Mouse (Mus musculus) limb, embryonic 14.5 days (tissue): ENCODE data around the gene Ins2. TPM values are rescaled to one million over a fixed set of nuclear protein-coding genes. Genes with fewer than 3 reads are reported as not detected.
A peak's percentile ranks its signal among the peaks of the same experiment; 100 is the strongest.

Experiments
- ATAC-seq: fragments of 200-750 bp; cut with Nextera tagmentation; 2 replicates; pipeline ENCODE4 v1.8.0; 2017; ENCODE audit warnings: low read depth, moderate number of reproducible peaks, moderate TSS enrichment; ENCODE audit not compliant: low FRiP score
- DNase-seq: peaks from one replicate; pipeline ENCODE4 v3.0.0-alpha.2; 2015; ENCODE audit warnings: low spot score
- H3K27ac ChIP-seq: fragments of 300-500 bp; sonication (generic); replicated peaks from 2 replicates; pipeline ENCODE4 v1.5.1; 2014; ENCODE audit warnings: low read depth, mild to moderate bottlenecking, low read length, moderate library complexity, mixed read lengths
- H3K27me3 ChIP-seq: fragments of 300-500 bp; sonication (generic); 2 replicates; pipeline ENCODE4 v1.6.1; 2014; ENCODE audit warnings: low read length, mixed read lengths; ENCODE audit not compliant: control insufficient read depth, insufficient read depth
- H3K36me3 ChIP-seq: fragments of 300-500 bp; sonication (generic); 2 replicates; pipeline ENCODE4 v1.6.1; 2014; ENCODE audit warnings: mild to moderate bottlenecking, low read length, moderate library complexity, mixed read lengths; ENCODE audit not compliant: control insufficient read depth, insufficient read depth
- H3K4me1 ChIP-seq: fragments of 300-500 bp; sonication (generic); 2 replicates; pipeline ENCODE4 v1.6.1; 2014; ENCODE audit warnings: antibody characterized with exemption, low read length, mixed read lengths; ENCODE audit not compliant: control insufficient read depth, insufficient read depth
- H3K4me2 ChIP-seq: fragments of 300-500 bp; sonication (generic); replicated peaks from 2 replicates; pipeline ENCODE4 v1.6.1; 2014; ENCODE audit warnings: low read depth, mild to moderate bottlenecking, low read length, moderate library complexity; ENCODE audit not compliant: severe bottlenecking
- H3K4me3 ChIP-seq: fragments of 300-500 bp; sonication (generic); replicated peaks from 2 replicates; pipeline ENCODE4 v1.5.1; 2014; ENCODE audit warnings: low read length
- H3K9ac ChIP-seq: fragments of 300-500 bp; sonication (generic); 2 replicates; pipeline ENCODE4 v1.6.1; 2014; ENCODE audit warnings: mild to moderate bottlenecking, low read depth, low read length, moderate library complexity; ENCODE audit not compliant: severe bottlenecking
- H3K9me3 ChIP-seq: fragments of 300-500 bp; sonication (generic); 2 replicates; pipeline ENCODE4 v1.6.1; 2016; ENCODE audit warnings: low read length; ENCODE audit not compliant: control insufficient read depth
- POLR2A ChIP-seq: fragments of 200-500 bp; IDR thresholded peaks from 2 replicates; pipeline ENCODE4 v1.8.0; 2012; ENCODE audit warnings: inconsistent platforms, mild to moderate bottlenecking, moderate library complexity, borderline replicate concordance; ENCODE audit not compliant: insufficient read depth, insufficient read length; ENCODE audit errors: extremely low read depth
- WGBS: fragments of 180-500 bp; shearing (Covaris S2); extraction: QIAGEN DNeasy Blood & Tissue Kit; methylation state at CpG from one replicate; pipeline ENCODE4 v1.1.7; 2014; 5-methylcytosine and 5-hydroxymethylcytosine counted together
- polyA plus RNA-seq, 2 experiments: library from polyadenylated mRNA; depleted of rRNA in 1 of 2; stranded (reverse) in 1 of 2; unstranded in 1 of 2; fragments of >200 nt; fragmentation: Nextera tagmentation in 1 of 2; extraction: Ambion mirVana in 1 of 2; gene quantifications; 2 replicates each; pipeline versions ENCODE4 v1.2.1 to v1.2.3; 2012 to 2014

The Ins2 gene
- polyA plus RNA-seq, 2 experiments, result not detected

DNA sequence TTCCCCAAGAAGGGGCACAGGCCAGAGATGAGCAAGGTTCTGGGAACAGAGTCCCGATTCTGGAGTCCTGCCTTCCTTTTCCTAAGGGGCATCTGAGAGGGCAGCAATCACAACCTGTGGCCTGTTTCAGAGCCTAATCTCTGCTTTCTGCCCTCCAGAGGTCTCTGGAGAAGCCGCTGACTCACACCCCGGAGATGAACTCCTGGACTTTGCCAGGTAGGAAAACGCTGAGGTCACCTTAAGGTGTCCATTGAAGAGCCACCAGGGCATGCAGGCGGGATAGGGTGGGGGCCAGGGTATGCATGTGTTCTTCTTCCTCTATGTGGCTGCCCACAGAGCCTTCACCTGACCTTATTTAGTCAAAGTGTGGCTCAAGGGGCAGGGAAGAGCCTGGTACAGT, 77.8 kb downstream of the Ins2 start:
- no peak overlapping the region for H3K27ac ChIP-seq
- no peak for DNase-seq
- H3K27me3 ChIP-seq, result peaks cover 44% of the 10 kb centered on the region

DNA sequence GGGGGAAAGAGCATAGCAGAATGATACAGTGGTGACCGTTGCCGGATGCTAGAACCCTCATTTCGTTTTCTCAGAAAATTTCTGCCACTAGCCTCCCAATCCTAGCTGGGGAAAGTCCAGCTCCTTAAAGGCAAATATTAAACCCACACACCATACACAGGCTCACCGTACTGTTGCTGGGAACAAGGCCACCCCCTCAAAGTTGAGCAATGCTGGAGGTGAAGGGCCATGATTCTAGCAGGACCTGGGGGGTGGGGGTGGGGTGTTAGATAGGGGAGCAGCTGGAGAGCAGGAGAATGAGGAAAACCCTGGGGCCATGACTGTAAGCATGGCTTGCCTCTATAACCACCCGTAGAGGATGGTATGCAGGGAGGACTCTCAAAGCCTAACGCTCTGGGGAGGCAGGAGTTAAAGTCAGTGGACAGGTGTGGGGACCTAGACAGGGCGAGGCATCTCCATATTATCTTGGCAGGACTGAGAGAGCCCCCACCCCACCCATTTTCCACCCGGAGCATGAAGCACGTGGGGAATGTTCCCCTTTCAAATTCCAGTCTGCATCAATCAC, 78.6 kb downstream of the Ins2 start:
- Histone ChIP-seq H3K9me3 (peaks cover 6% of the 10 kb centered on the region), H3K4me2 (peak overlapping the region; percentile 67), H3K9ac (peak overlapping the region; percentile 96), H3K27me3 (peaks cover 53% of the 10 kb centered on the region), H3K4me1 (peaks cover 3% of the 10 kb centered on the region; the same call in 1 of the 2 replicates), H3K36me3 (peaks cover 22% of the 10 kb centered on the region), H3K27ac (peak overlapping the region; percentile 96), H3K4me3 (peak overlapping the region; percentile 71)
- DNase-seq (no peak), ATAC-seq (peak; percentile 58)
- no peak for TF ChIP-seq POLR2A
- 2% methylated on average over 9 of the region's 9 CpGs for whole genome bisulfite sequencing

More for the DNA sequence above, 77.8 kb downstream of the Ins2 start:
- peaks cover 14% of the 10 kb centered on the region for H3K9me3 ChIP-seq
- H3K4me2 ChIP-seq, result peak overlapping the region; percentile 67
- peaks cover 22% of the 10 kb centered on the region for H3K36me3 ChIP-seq
- 50% methylated on average over 5 of the region's 5 CpGs for WGBS
- ATAC-seq, result no peak
- no peak overlapping the region for H3K9ac ChIP-seq
- no peak overlapping the region for H3K4me3 ChIP-seq
- no peak for TF ChIP-seq POLR2A
- H3K4me1 ChIP-seq, result peaks cover 3% of the 10 kb centered on the region; the same call in 1 of the 2 replicates

DNA sequence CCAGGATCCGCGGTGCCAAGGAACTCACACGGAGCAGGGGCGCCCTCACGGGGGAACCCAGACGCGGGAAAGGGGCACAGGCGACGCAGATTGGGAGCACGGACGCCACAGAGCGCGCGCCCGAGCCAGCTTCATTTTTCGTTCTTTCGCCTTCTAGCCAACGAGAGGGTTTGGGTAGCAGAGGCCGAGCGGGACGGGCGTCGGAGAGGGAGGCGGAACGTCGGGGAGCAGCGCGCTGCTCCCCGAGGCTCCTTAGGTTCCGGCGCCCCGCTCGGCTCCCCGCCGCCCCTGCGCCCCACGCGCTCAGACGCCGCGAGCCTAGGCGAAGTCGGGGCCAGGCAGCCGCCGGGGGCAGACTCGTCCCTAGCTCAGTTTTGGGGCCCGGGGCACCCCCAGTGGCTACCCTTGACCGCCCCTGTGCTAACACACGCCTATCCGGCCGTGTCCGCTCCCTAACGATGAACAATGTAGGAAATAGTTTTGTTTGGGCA, 79.2 kb downstream of the Ins2 start:
- under 1% methylated on average over 43 of the region's 53 CpGs for WGBS
- peaks cover 22% of the 10 kb centered on the region for H3K36me3 ChIP-seq

DNA sequence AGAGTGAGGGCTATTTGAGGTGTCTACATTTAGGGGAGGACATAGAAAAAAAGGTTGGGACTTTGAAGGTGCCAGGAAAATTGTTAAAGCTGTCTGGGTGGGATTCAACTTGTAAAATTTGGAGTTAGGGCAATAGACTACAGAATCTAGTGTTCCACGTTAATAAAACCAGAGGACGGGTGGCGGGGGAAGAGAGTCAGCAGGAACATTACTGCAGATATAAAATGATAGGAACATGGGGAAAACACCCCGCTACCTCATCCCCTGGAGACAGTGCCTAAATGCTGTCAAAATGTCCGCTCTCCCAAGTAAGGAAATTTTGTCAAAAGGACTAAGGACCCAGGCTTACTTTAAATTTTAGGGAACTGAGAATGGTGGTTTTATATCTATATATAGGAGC, 80.0 kb downstream of the Ins2 start:
- H3K4me2 ChIP-seq, result peak overlapping the region; percentile 67
- H3K9ac ChIP-seq, result peak overlapping the region; percentile 96
- TF ChIP-seq POLR2A, result no peak
- peak overlapping the region; percentile 96 for H3K27ac ChIP-seq
- H3K27me3 ChIP-seq, result peaks cover 59% of the 10 kb centered on the region
- 16% methylated on average over 5 of the region's 5 CpGs for WGBS
- H3K9me3 ChIP-seq, result no peaks in the 10 kb centered on the region
- DNase-seq, result no peak
- peak overlapping the region; percentile 71 for H3K4me3 ChIP-seq
- peaks cover 19% of the 10 kb centered on the region for H3K36me3 ChIP-seq
- no peak for ATAC-seq
- H3K4me1 ChIP-seq, result peaks cover 3% of the 10 kb centered on the region; the same call in 1 of the 2 replicates

More for the DNA sequence above, 79.2 kb downstream of the Ins2 start:
- TF ChIP-seq POLR2A, result no peak
- DNase-seq, result no peak
- Histone ChIP-seq H3K27me3 (peaks cover 56% of the 10 kb centered on the region), H3K4me2 (peak overlapping the region; percentile 67), H3K4me3 (peak overlapping the region; percentile 71), H3K9ac (peak overlapping the region; percentile 96), H3K4me1 (peaks cover 3% of the 10 kb centered on the region; the same call in 1 of the 2 replicates), H3K9me3 (peaks cover under 1% of the 10 kb centered on the region; the same call in 1 of the 2 replicates), H3K27ac (peak overlapping the region; percentile 96)
- ATAC-seq, result no peak

DNA sequence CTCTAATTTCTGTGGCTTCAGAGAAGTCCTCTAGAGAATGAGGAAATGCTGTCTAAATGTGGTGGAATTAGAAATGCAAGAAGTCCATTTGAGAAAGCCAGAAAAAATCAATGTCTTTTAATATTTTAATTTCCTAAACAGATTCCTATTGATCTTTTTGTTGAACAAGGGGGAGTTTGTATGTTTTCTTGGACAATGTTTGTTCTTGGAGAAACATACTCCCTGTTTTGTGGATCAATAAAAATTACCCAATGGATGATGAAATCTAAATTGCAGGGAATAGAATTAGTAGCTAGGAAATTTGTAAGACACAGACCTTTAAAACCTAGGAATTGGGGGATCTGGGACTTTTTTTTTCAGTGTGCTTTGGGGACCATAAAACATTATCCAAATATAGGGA, 81.4 kb downstream of the Ins2 start:
- H3K27me3 ChIP-seq, result peaks cover 72% of the 10 kb centered on the region
- H3K36me3 ChIP-seq, result peaks cover 10% of the 10 kb centered on the region
- TF ChIP-seq POLR2A, result no peak
- no peak for ATAC-seq
- peaks cover 3% of the 10 kb centered on the region; the same call in 1 of the 2 replicates for H3K4me1 ChIP-seq
- H3K4me2 ChIP-seq, result peak overlapping the region; percentile 67
- peak overlapping the region; percentile 96 for H3K9ac ChIP-seq
- no peak for DNase-seq
- H3K9me3 ChIP-seq, result no peaks in the 10 kb centered on the region
- peak overlapping the region; percentile 96 for H3K27ac ChIP-seq
- peak overlapping the region; percentile 71 for H3K4me3 ChIP-seq

DNA sequence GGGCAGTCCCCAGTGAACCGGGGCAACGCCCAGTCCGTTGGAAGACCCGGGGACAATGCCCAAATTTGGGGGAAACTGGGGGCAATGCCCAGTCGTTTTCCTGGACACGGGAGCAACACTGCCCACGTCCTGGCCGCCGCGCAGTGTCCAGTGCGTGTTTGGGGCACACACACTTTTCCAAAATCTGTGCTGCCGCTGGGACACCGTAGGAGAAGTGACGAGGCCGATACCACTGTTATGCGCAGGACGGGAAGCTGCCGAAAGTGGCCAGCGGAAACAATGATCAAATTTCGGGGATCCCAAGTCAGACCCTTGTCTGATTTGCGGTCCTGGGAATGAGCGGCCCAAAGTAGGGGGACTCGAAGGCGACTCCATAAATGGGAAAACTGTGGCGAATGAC, 82.1 kb downstream of the Ins2 start:
- Histone ChIP-seq H3K36me3 (peaks cover 12% of the 10 kb centered on the region), H3K9me3 (no peaks in the 10 kb centered on the region), H3K9ac (peak overlapping the region; percentile 96), H3K27ac (peak overlapping the region; percentile 96), H3K4me3 (peak overlapping the region; percentile 71), H3K4me1 (peaks cover 3% of the 10 kb centered on the region; the same call in 1 of the 2 replicates), H3K4me2 (peak overlapping the region; percentile 67), H3K27me3 (peaks cover 79% of the 10 kb centered on the region)
- ATAC-seq (no peak), DNase-seq (no peak)
- 1% methylated on average over 25 of the region's 25 CpGs for WGBS
- no peak for TF ChIP-seq POLR2A
